Mouse (Mus musculus): ENCODE measurements around the gene Rasal3. TPM values are rescaled to one million over a fixed set of nuclear protein-coding genes. Genes with fewer than 3 reads are reported as not detected.

Gene Rasal3
- total RNA-seq, 2 experiments from 2014 or later, result 60.1 to 84.5 TPM

DNA sequence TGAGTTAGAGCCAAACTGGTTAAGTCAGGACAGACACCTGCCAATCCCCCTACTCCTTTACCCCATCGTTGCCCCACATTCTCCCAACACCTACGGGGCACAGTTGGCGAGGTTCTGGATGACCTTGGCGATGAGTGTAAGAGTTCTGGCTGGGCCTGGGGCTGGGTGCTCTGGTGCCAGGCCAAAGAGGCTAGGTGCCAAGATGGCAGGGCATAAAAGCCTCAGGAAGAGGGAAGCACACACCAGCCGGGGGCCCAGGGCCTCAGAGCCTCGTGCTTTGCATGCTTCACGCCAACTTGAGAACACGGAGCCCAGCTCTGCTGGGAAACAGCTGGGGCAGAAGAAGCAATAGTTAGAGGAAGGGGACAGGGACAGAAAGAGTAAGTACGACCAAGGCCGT lies 9.4 kb downstream of the Rasal3 start:
- no peak for ATAC-seq (replicated peaks; ENCODE audit: poor library complexity, severe bottlenecking)

DNA sequence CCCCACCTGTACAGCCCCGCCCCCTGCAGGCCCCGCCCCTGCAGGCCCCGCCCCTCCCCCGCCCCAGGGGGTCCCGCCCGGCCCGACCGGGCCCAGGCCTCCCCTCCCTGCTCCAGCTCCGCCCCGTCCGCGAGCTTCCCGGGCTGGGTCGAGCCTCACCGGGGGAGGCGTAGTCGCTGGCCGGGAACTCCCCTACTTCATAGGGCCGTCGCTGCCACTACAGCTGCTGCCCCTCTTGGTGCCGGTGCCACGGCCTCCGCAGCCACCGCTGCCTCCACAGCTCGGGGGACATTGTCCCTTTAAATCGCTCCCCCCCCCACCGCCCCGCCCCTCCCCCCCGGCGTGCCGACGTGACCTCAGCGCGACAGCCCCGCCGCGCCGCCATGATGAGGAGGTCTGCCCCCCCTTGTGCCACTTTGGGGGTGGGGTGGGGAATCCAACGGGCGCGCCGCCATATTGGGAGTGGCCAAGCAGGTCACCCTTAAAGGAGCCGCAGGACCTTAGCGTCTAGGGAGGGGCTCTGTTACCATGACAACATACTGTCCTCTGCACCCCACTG lies 14.2 kb downstream of the Rasal3 start, which contains the start of gene Wiz:
Wiz (minus strand) TSS at position 339 of the 559 bp plus-strand sequence.
- peak; percentile 79 for ATAC-seq (replicated peaks; ENCODE audit: poor library complexity, severe bottlenecking)

DNA sequence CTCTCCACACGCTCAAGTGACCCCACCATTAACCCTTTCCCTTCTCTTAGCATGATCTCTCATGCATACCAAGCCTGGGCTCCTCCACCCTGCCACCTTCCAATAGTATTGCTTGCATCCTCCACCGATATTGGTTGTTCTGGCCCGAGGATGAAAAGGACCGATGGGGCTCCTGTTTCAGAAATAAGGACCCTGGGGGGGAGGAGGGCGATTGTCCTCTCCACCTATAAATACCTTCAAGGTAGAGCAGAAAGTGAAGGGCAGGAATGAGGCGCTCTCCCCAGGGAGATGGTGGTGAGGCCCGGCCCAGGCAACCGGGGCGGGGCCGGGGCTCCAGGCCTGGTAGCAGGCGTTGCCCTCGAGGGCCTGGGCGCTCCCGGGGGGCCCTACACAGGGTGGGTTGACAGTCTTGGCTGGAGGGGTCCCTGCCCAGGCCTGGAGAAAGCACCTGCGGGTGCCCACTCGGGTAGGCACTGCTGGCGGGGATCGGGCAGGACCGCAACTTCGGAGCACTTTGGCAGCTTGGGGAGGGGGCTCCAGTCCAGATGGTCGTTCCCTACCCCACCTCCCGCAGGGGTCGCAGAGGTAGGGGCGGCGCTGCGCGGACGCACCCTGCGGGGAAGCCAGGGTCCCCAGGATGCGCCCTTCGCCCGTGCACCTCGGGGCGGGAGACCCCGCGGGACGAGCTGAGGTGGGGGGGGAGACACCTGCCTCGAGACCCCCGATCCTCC lies 14.8 kb downstream of the Rasal3 start:
- ATAC-seq (replicated peaks; ENCODE audit: poor library complexity, severe bottlenecking), result peak; percentile 11; the same call in 1 of the 2 replicates

DNA sequence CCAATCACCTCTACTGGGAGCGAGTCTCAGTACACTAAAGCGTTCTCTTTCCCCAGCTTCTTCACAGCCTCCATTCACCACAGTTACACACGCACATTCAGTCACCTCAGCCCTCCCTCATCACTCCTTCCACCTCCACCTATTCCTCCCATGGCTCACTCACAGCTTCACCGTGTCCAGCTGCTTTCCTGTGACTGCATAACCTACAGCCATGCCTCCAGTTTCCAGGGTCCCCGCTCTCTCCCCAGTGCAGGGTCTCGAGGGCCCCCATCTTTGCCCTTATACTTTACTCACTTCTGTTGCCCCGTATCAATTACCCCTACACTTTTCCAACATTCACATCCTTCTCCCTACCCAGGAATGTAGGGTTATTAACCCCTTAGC lies 15.4 kb downstream of the Rasal3 start:
- no peak for ATAC-seq (replicated peaks; ENCODE audit: poor library complexity, severe bottlenecking)

DNA sequence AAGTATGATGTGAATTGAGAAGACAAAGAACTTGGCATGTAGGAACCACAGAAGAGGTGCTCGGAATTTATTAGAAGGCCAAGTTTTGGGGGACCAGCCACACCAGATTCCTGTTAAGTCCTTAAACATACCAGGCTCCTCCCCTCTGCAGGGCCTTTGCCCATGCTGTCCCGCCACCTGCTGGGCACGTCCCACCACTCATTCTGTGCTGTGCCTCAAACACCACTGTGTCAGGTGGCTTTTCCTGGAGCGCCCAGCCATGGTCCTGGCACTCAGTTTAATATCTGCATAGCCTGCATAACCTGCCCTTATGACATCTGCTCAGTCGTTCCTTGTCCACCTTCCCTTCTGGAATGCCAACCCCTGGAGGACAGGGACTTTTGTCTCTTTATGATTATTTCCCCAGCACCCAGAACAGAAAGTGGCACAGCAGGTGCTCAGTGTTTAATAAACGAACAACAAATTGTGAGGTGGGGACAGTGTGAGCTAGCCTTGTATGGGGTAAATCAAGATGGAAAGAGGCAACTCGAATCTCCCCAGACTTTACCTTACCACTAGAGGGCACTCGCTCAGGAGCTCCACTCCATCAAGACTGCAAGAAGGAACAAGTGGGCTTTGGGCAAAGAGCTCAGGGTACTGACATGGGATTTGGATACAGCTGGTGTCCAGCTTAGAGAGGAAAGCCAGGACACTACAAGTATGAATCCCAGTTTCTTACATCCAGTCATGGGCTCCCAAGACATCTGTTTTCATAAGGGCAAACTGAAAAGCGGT lies 16.5 kb downstream of the Rasal3 start:
- ATAC-seq (replicated peaks; ENCODE audit: poor library complexity, severe bottlenecking), result peak; percentile 38

DNA sequence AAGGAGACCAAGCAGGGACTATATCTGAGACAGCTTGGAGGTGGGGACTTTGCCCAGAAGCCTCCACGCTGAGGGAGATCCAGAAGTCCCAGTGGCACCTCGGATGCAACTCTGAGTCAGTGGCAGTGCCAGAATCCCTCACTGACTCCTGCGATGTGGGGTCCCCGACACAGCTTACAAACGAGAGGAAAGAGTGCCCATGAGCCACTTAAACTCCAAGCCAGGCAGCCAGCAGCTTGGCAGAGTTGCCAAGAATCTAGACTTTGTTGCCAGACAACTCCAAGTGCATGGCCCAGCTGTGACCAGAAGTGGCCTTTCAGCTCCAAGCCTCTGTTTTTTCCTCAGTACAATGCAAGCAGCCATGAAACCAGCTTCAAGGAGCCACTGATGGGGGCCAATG lies 19.7 kb downstream of the Rasal3 start:
- ATAC-seq (replicated peaks; ENCODE audit: poor library complexity, severe bottlenecking), result no peak

DNA sequence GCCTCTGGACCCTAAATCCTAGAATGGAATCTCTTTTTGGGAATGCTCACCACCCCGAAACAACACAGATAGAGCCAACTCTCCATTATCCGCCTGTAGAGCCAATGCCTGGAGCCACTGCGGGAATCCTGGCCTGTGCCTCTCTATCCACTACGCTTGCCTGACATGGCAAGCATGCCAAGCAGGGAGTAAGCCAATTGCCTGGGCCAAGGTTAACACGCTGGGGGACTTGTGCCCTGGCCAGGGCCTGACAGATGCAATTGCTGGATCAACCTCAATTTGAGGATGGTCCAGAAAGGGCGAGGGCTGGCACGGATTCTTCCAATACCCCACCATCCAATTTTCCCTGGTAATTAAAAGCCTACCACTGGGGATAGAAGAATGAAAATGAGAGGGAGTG lies 20.8 kb downstream of the Rasal3 start:
- no peak for ATAC-seq (replicated peaks; ENCODE audit: poor library complexity, severe bottlenecking)

DNA sequence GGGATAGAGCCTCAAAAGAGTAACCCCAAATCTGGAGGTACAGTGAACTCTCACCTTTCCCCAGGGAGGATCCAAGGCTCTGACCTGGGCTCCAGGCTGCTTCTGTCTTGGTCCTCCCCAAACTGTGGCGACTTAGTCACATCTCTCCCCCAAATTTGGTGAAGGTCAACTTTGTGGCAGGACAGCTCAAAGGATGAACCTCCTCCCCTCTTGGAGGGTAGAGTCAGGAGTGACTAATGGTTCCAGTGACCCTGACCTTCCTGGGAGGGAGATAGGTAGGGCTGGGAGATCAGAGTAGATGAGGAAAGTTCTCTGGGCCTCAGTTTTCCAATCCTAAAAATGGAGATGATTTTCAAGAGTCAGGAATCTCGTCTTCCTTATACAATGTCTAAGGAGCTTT lies 24.6 kb downstream of the Rasal3 start:
- ATAC-seq (replicated peaks; ENCODE audit: poor library complexity, severe bottlenecking), result no peak

DNA sequence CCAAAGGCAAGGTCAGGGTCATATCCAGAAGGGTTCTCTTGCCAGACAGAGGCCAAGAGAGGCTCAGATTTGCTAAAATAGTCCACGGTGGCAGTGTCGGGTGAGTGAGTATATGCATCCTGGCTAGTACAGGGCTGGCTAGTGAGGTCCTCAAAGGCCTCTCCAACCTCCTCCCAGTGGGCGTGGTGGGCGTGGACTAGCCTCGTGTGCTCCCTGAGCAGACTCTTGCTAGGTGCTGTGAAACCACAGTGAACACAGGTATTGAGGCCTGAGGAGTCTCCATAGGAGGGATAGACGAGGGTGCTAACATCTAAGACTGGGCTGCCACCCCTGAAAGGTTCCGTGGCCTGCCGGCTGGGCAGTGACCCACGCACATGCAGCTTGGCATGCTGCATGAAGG lies 26.2 kb downstream of the Rasal3 start:
- ATAC-seq (replicated peaks; ENCODE audit: poor library complexity, severe bottlenecking), result no peak

DNA sequence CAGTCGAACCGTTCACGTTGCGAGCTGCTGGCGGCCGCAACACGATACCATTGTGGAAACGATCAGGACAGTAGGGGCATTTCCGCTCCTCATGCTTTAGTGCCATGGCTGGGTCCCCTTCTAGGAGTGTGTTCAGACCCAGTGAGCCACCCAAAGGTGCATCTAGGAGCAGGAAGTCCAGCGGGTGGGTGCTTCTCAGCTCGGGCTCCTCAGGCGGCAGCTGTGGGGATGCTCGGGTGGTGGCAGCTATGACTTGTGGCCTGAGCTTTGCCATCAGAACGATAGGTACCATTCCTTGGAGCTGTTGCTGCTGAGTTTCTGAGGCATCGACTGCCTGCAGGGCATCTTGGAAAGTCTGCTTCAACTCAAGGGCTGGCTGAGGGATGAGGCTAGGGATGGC lies 26.9 kb downstream of the Rasal3 start:
- no peak for ATAC-seq (replicated peaks; ENCODE audit: poor library complexity, severe bottlenecking)

DNA sequence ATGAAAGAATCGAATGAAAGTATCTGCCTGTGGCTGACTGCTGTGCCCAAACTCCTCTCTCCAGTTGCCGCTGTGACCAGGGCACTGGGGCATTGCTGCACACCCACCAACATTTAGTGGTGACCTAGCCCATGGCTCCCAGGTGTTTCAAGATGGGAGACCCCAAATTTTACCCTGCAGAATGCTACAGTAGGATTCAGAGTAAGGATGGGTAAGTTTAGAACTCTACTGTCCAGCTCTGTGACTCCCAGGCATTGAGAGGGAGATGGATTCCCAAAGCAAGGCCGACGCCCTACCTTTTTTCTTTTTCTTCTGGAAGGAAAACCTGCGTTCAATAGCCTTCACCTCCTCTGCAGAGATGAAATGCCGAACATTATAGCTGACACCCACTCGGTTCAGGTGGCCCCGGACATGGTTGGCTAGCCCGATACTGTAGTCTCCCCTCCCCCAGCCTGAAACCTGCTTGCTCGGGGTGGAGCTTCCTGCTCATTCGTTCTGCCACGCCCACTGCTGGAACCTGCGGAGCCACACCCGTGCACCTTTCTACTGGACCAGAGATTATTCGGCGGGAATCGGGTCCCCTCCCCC lies 34.3 kb downstream of the Rasal3 start:
- 0 out of 2 replicates have a peak, but pooled peaks have one; percentile 22 for ATAC-seq (replicated peaks; ENCODE audit: poor library complexity, severe bottlenecking)

DNA sequence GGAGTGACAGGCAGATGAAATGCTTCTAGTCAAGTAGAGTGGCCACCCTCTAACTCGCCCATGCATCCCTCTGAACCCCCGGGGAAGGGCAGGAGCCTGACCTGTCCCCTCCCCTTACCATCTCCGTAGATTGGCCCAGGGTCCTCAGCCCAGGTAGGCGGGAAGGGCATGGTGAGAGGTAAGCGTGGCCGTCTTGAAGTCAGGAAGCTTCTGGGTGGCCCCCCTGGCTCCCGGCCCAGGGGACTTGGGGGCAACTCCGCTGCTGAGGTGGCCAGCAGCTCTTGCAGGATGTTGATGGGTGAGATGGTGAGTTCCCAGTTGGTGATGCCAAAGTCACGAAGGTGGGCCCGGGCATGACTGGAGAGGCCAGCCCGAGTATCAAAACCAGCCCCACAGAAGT lies 35.7 kb downstream of the Rasal3 start:
- ATAC-seq (replicated peaks; ENCODE audit: poor library complexity, severe bottlenecking), result no peak

DNA sequence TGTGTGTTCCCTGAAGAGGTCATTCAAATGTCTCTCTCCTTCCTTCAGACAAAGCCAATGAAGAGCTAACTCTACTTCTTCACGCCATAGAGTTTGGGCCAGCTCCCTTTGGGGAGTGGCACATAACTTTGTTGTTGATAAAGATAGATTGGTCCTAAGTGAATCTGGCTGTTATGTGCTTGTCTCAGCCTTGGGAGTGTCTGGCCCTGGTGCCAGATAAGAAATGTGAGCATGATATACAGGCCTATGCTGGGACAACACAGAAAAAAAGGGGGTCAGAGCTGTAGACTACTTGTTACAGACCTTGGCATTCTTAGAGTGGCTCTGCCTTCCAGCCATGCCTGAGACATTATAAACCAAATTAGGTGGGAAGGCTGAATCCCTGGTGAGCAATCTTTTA lies 38.1 kb downstream of the Rasal3 start:
- ATAC-seq (replicated peaks; ENCODE audit: poor library complexity, severe bottlenecking), result no peak

DNA sequence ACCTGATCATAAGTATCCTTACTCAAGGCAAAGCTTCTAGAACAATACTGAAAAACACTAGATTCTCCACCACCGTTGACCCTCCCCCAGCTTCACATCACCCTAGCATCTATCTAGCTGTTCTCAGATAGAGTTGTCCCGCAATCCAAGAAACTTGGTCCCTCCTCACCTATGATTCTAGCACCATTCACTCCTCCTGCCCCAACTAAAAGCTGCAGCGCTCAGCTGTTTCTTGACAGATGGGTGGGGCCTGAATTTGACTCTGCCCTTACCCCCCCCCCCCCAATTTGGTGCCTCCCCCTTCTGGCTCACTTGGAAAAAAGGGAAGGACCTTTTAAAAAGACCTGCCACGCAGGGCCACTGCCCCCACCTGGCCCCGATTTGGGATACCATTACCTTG lies 38.5 kb downstream of the Rasal3 start:
- 0 out of 2 replicates have a peak, but pooled peaks have one; percentile 7 for ATAC-seq (replicated peaks; ENCODE audit: poor library complexity, severe bottlenecking)

DNA sequence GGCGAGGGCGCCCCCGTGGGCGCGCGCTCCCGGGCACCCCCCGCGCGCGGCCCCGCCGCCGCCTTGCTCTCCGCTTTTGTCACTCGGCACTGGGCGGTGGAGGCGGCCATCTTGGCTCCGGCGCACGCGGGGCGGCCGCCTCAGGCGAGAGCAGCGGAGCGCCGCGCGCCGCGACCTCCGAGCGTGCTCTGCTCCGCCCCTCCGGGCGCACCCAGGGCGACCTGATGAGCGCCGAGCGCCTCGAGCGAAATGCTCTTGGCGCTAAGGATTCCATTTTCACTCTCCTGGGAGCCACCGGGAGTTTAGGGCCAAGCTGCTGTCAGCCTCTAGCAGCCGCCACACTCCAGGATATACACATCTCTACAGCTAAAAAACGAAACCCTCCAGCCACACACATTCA lies 39.1 kb downstream of the Rasal3 start:
- ATAC-seq (replicated peaks; ENCODE audit: poor library complexity, severe bottlenecking), result peak; percentile 86

DNA sequence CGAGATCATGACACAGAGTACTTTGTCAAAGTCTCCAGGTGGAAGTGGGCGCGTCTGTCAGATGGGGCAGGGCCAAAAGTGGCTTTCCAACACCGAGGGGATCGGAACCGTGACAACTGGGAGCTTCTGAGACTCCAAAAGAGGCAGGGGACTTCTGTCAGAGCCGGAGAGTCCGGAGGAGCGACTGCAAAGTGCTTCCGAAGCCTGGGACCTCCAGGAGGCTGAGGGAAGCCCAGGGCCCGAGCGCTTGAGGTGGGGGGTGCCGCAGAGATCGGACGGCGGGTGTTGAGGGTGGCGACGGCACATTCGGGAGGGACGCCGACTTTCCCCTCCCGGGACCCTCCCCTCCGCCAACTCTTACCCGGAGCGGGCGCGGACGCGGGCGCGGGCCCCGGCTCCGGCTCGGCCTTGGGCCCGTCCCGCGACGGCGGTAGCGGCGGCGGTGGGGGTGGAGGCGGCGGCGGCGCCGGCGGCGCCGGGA lies 39.5 kb downstream of the Rasal3 start:
- 0 out of 2 replicates have a peak, but pooled peaks have one; percentile 12 for ATAC-seq (replicated peaks; ENCODE audit: poor library complexity, severe bottlenecking)

DNA sequence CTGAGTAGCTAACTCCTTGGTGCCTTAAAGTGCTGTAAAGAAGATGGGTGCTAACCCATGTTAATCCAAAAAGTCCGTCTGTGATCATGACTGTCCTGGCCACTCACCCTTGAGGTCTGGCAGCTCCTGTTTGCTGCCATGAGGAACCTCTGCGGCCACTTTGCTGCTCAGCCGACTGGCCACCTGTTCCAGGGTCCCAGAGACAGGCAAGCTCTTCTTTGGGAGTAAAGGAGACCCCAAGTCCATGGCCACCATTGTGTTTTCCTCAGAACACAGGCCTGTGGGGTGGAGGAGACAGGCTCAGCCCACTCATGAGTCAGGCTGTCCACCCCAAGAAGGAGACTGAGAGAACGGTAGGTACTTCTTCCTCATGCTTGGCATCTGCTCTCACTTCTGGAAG lies 40.7 kb downstream of the Rasal3 start:
- no peak; the same call in 1 of the 2 replicates for ATAC-seq (replicated peaks; ENCODE audit: poor library complexity, severe bottlenecking)

DNA sequence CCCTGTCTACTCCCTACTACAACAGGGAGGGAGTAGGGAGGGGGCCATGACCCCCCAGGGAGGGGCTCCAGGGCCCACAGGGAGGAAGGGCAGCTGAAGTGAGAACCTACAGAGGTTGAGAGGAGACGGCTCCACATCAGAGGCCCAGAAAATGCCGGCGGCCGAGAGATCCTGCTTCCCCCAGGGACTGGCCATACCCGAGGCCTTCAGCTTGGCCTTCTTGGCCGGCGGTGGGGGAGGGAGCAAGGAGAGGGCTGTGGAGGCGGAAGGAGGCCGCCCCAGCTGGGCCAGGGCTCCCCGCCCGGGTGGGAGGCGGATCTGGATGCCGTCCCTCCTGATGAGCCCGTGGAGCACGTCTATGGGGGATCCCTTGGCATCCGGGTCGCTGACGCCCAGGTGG lies 43.5 kb downstream of the Rasal3 start:
- ATAC-seq (replicated peaks; ENCODE audit: poor library complexity, severe bottlenecking), result no peak

DNA sequence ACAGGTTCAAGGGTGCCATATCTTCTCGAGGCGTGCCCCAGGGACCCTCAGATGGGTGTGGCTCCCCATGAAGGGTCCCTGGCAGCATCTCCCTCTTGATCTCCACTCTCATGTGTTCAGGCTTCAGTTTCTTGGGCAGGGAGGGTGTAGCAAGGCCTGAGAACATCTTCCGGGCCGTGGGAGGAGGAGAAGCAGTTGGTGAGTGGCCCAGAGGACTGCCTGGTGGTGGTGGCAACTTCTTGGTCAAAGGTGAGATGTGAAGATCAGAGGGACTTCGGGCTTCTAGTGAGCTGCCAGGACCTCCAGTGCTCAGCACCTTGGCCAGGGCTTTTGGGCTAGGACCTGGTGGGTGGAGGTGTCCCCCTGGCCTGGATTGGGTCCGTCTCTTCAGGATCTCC lies 44.4 kb downstream of the Rasal3 start:
- ATAC-seq (replicated peaks; ENCODE audit: poor library complexity, severe bottlenecking), result no peak

DNA sequence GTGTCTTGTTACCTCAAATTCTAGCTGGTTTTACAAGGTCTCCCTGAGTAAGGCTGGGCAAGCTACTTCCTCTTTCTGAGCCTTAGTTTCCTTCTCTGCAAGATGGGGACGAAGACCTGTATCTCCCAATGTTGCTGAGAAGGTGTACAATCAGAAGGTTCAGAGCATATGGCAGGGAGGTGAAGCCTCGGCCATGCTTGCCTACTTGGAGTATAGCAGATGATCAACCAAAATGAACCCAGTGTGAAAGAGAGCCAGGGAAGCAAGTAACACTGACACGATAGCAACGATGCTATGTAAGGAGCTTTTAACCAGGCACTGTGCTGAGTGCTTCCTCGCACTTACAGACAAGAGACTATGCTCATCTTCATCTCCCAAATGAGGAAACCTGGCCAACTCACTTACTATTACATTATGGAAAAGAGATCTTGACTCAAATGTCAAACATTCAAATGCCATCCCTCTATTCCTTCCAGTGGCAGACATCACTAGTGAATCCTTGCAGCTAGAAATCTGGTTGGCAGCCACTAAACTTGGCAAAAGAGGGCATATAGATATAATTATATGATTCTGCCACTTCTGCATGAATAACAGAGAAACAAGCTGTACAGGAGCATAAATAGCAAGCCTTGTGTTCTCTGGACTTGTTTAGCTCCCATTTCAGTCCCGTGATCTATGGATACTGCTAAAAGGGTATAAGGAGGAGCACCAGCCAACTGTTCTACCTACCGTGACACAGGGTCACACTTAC lies 45.0 kb downstream of the Rasal3 start:
- no peak for ATAC-seq (replicated peaks; ENCODE audit: poor library complexity, severe bottlenecking)
